Mouse (Mus musculus) small intestine, adult 2 months (tissue): Measurements from ENCODE around the gene Rps15. TPM values are rescaled to one million over a fixed set of nuclear protein-coding genes. Genes with fewer than 3 reads are reported as not detected.

Experiments used
- H3K27ac ChIP-seq: fragments of 200-500 bp; 2 replicates; pipeline ENCODE4 v1.5.1; 2012; ENCODE audit warnings: low read depth, low read length, control low read depth, inconsistent platforms; ENCODE audit not compliant: insufficient read depth
- H3K27me3 ChIP-seq: fragments of 200-500 bp; 2 replicates; pipeline ENCODE4 v1.6.1; 2012; ENCODE audit warnings: mild to moderate bottlenecking, moderate library complexity, low read length, inconsistent platforms; ENCODE audit not compliant: control insufficient read depth, insufficient read depth
- H3K36me3 ChIP-seq: fragments of 200-500 bp; 2 replicates; pipeline ENCODE4 v1.6.1; 2012; ENCODE audit warnings: mild to moderate bottlenecking, low read length, control low read depth, inconsistent platforms; ENCODE audit not compliant: control insufficient read depth, insufficient read depth
- H3K4me1 ChIP-seq: fragments of 200-500 bp; 2 replicates; pipeline ENCODE4 v1.6.1; 2012; ENCODE audit warnings: low read length, inconsistent platforms, mixed read lengths; ENCODE audit not compliant: control insufficient read depth, insufficient read depth, insufficient read length
- H3K4me3 ChIP-seq: fragments of 200-500 bp; 2 replicates; pipeline ENCODE4 v1.5.1; 2012; ENCODE audit warnings: low read depth, mild to moderate bottlenecking, control low read depth, inconsistent platforms, low read length, moderate library complexity
- CTCF ChIP-seq: fragments of 200-500 bp; IDR thresholded peaks from 2 replicates; pipeline ENCODE4 v1.5.1; 2012; ENCODE audit warnings: low read depth, mild to moderate bottlenecking, control low read depth, inconsistent platforms, low read length, moderate library complexity, mixed read lengths; ENCODE audit not compliant: insufficient replicate concordance, insufficient read length; ENCODE audit errors: extremely low read depth
- POLR2A ChIP-seq: fragments of 200-500 bp; IDR thresholded peaks from 2 replicates; pipeline ENCODE4 v1.6.1; 2012; ENCODE audit warnings: low read depth, mild to moderate bottlenecking, control low read depth, inconsistent platforms, low read length, moderate library complexity
- WGBS: fragments of 180-500 bp; shearing (Covaris S2); methylation state at CpG from one replicate; pipeline ENCODE4 v1.1.7; 2018; 5-methylcytosine and 5-hydroxymethylcytosine counted together
- polyA plus RNA-seq: library from polyadenylated mRNA; depleted of rRNA; stranded (reverse); fragments of >200 nt; gene quantifications from 2 replicates; pipeline ENCODE4 v1.2.3, GENCODE M21; 2012

The Rps15 gene
- polyA plus RNA-seq, 1 experiment = 887 TPM

DNA sequence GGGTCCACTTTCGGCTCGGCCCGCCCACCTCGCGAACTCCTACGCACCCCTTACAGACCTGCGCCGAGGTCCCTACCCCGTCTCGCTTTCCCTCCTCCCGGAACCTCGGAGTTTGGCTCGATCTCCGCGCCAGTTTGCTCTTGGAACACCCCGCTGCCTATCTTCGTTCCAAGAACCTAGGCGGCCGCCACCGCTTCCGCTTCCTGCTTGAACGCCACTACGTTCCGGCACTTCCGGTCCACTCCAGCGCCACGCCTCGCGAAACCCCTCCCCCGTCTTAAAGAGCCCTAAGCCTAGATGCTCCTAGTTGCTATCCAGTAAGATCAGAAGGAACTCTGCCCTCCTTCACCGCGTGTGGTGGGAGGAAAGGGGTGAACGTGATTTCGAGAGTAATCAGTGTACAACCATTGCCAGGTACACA lies 28.1 kb downstream of the Rps15 start, which contains the start of gene 2310011J03Rik:
TSS of gene 2310011J03Rik (minus strand) at position 198 of the 421 bp plus-strand sequence.
- Histone ChIP-seq H3K4me1 (peaks cover 30% of the 10 kb centered on the region), H3K27ac (peak within 1 kb of the TSS; percentile 39), H3K36me3 (peaks cover 11% of the 10 kb centered on the region; the same call in 1 of the 2 replicates), H3K27me3 (peaks cover 9% of the 10 kb centered on the region; the same call in 1 of the 2 replicates), H3K4me3 (peak within 1 kb of the TSS; percentile 75)
- WGBS = under 1% methylated on average over 34 of the region's 34 CpGs
- TF ChIP-seq POLR2A (peak; percentile 75; the same call in 1 of the 2 replicates), CTCF (no peak)

GRCm38 (mm10) chr10:80321014-80321669 lies 28.9 kb downstream of the Rps15 start:
- TF ChIP-seq CTCF (no peak), POLR2A (no peak)
- 66% methylated on average over 6 of the region's 6 CpGs for WGBS
- Histone ChIP-seq H3K36me3 (peaks cover 11% of the 10 kb centered on the region; the same call in 1 of the 2 replicates), H3K27ac (no peak overlapping the region), H3K27me3 (peaks cover under 1% of the 10 kb centered on the region; the same call in 1 of the 2 replicates), H3K4me3 (no peak overlapping the region), H3K4me1 (peaks cover 30% of the 10 kb centered on the region)

GRCm38 (mm10) chr10:80321670-80322581 lies 29.7 kb downstream of the Rps15 start:
- TF ChIP-seq CTCF (no peak), POLR2A (no peak)
- 94% methylated on average over 21 of the region's 21 CpGs for WGBS
- Histone ChIP-seq H3K4me3 (no peak overlapping the region), H3K36me3 (peaks cover 11% of the 10 kb centered on the region; the same call in 1 of the 2 replicates), H3K4me1 (peaks cover 30% of the 10 kb centered on the region), H3K27ac (no peak overlapping the region), H3K27me3 (no peaks in the 10 kb centered on the region)

GRCm38 (mm10) chr10:80322811-80323211 lies 30.6 kb downstream of the Rps15 start:
- WGBS = under 1% methylated on average over 28 of the region's 28 CpGs
- Histone ChIP-seq H3K4me1 (peaks cover 30% of the 10 kb centered on the region), H3K27me3 (no peaks in the 10 kb centered on the region), H3K4me3 (peak overlapping the region; percentile 66), H3K36me3 (peaks cover 9% of the 10 kb centered on the region; the same call in 1 of the 2 replicates), H3K27ac (no peak overlapping the region)
- TF ChIP-seq POLR2A (no peak), CTCF (no peak)

- peak overlapping the region; percentile 66 for H3K4me3 ChIP-seq
- peaks cover 5% of the 10 kb centered on the region; the same call in 1 of the 2 replicates for H3K36me3 ChIP-seq
- no peak for TF ChIP-seq CTCF
- TF ChIP-seq POLR2A = no peak; the same call in 1 of the 2 replicates
- peaks cover 32% of the 10 kb centered on the region for H3K4me1 ChIP-seq
- H3K27me3 ChIP-seq = no peaks in the 10 kb centered on the region
- peak overlapping the region; percentile 48 for H3K27ac ChIP-seq
- WGBS = under 1% methylated on average over 46 of the region's 46 CpGs
Measured at GRCm38 (mm10) chr10:80323261-80324119, 31.2 kb downstream of the Rps15 start.
